Mouse (Mus musculus): ENCODE data around the gene Hist1h4n. TPM values are rescaled to one million over a fixed set of nuclear protein-coding genes. Genes with fewer than 3 reads are reported as not detected.
"Not testable (repeated sequence)": the region's sequence is repeated elsewhere in the genome, so short reads cannot be mapped to it uniquely, and the experiment has no call there.

Hist1h4n gene
- polyA plus RNA-seq, 1 experiment from 2014 or later: 15.5 TPM

- ATAC-seq (ENCODE audit: insufficient read depth, low FRiP score): peak; percentile 95
Observed at GRCm38 (mm10) chr13:21810073-21810472, 21.9 kb downstream of the Hist1h4n start, which contains the start of the genes Hist1h2bq and Hist1h2ao. Gene Hist1h2bq, minus strand, starts transcription at chr13:21810197. Gene Hist1h2ao, plus strand, starts transcription at chr13:21810465.

GRCm38 (mm10) chr13:21803058-21803457, 28.9 kb downstream of the Hist1h4n start:
- not testable (repeated sequence) for H3K4me2 ChIP-seq (ENCODE audit: low read depth, low read length); H3K4me1 ChIP-seq (ENCODE audit: control insufficient read depth, insufficient read depth, low read length); H3K4me3 ChIP-seq (replicated peaks; ENCODE audit: low read length); H3K27me3 ChIP-seq (ENCODE audit: control insufficient read depth, insufficient read depth, low read length); H3K9ac ChIP-seq (ENCODE audit: low read length); H3K27ac ChIP-seq (ENCODE audit: low read length); H3K36me3 ChIP-seq (ENCODE audit: control insufficient read depth, insufficient read depth, low read length); H3K9me3 ChIP-seq (replicated peaks; ENCODE audit: control insufficient read depth, low read length)
- ATAC-seq (ENCODE audit: insufficient read depth, low FRiP score): peak; percentile 80; the same call in 1 of the 2 replicates
- whole genome bisulfite sequencing: no CpG with 5 or more reads among the region's 4 CpGs

More at GRCm38 (mm10) chr13:21810073-21810472, 21.9 kb downstream of the Hist1h4n start, which contains the start of the genes Hist1h2bq and Hist1h2ao:
- no CpG with 5 or more reads among the region's 23 CpGs for WGBS
- not testable (repeated sequence) for H3K4me2 ChIP-seq (ENCODE audit: low read depth, low read length); H3K9ac ChIP-seq (ENCODE audit: low read length); H3K4me1 ChIP-seq (ENCODE audit: control insufficient read depth, insufficient read depth, low read length); H3K27me3 ChIP-seq (ENCODE audit: control insufficient read depth, insufficient read depth, low read length); H3K4me3 ChIP-seq (replicated peaks; ENCODE audit: low read length); H3K27ac ChIP-seq (ENCODE audit: low read length); H3K9me3 ChIP-seq (replicated peaks; ENCODE audit: control insufficient read depth, low read length); H3K36me3 ChIP-seq (ENCODE audit: control insufficient read depth, insufficient read depth, low read length)

GRCm38 (mm10) chr13:21797163-21797562, 34.8 kb downstream of the Hist1h4n start:
- not testable (repeated sequence) for H3K9me3 ChIP-seq (replicated peaks; ENCODE audit: control insufficient read depth, low read length); ATAC-seq (ENCODE audit: insufficient read depth, low FRiP score); H3K4me2 ChIP-seq (ENCODE audit: low read depth, low read length); H3K36me3 ChIP-seq (ENCODE audit: control insufficient read depth, insufficient read depth, low read length); H3K4me3 ChIP-seq (replicated peaks; ENCODE audit: low read length); H3K9ac ChIP-seq (ENCODE audit: low read length); H3K27ac ChIP-seq (ENCODE audit: low read length); H3K27me3 ChIP-seq (ENCODE audit: control insufficient read depth, insufficient read depth, low read length); H3K4me1 ChIP-seq (ENCODE audit: control insufficient read depth, insufficient read depth, low read length)

- Histone ChIP-seq H3K9me3 (replicated peaks; ENCODE audit: control insufficient read depth, low read length) (no peaks in the 10 kb centered on the region), H3K9ac (ENCODE audit: low read length) (no peak overlapping the region), H3K36me3 (ENCODE audit: control insufficient read depth, insufficient read depth, low read length) (no peaks in the 10 kb centered on the region), H3K4me3 (replicated peaks; ENCODE audit: low read length) (no peak overlapping the region), H3K4me2 (ENCODE audit: low read depth, low read length) (no peak overlapping the region), H3K27ac (ENCODE audit: low read length) (no peak overlapping the region), H3K4me1 (ENCODE audit: control insufficient read depth, insufficient read depth, low read length) (peaks cover 5% of the 10 kb centered on the region; the same call in 1 of the 2 replicates), H3K27me3 (ENCODE audit: control insufficient read depth, insufficient read depth, low read length) (no peaks in the 10 kb centered on the region)
- ATAC-seq (ENCODE audit: insufficient read depth, low FRiP score): no peak
- 92% methylated on average over 7 of the region's 7 CpGs for WGBS
Observed at GRCm38 (mm10) chr13:21795584-21795983, 36.4 kb downstream of the Hist1h4n start.

- no peak overlapping the region; the same call in 1 of the 2 replicates for H3K27ac ChIP-seq (ENCODE audit: low read length)
- no peaks in the 10 kb centered on the region for H3K9me3 ChIP-seq (replicated peaks; ENCODE audit: control insufficient read depth, low read length)
- WGBS: 13% methylated on average over 16 of the region's 18 CpGs
- H3K4me1 ChIP-seq (ENCODE audit: control insufficient read depth, insufficient read depth, low read length): peaks cover 19% of the 10 kb centered on the region; the same call in 1 of the 2 replicates
- H3K4me2 ChIP-seq (ENCODE audit: low read depth, low read length): peak overlapping the region; percentile 58
- no peaks in the 10 kb centered on the region for H3K27me3 ChIP-seq (ENCODE audit: control insufficient read depth, insufficient read depth, low read length)
- no peaks in the 10 kb centered on the region for H3K36me3 ChIP-seq (ENCODE audit: control insufficient read depth, insufficient read depth, low read length)
- H3K4me3 ChIP-seq (replicated peaks; ENCODE audit: low read length): peak overlapping the region; percentile 33
- ATAC-seq (ENCODE audit: insufficient read depth, low FRiP score): no peak
- peak overlapping the region; percentile 62 for H3K9ac ChIP-seq (ENCODE audit: low read length)
Observed at GRCm38 (mm10) chr13:21790601-21791283, 41.3 kb downstream of the Hist1h4n start.

GRCm38 (mm10) chr13:21789925-21790324, 42.1 kb downstream of the Hist1h4n start:
- 51% methylated on average over 6 of the region's 6 CpGs for WGBS

GRCm38 (mm10) chr13:21787760-21788593, 44.0 kb downstream of the Hist1h4n start:
- Histone ChIP-seq H3K27ac (ENCODE audit: low read length) (peak overlapping the region; percentile 72), H3K4me3 (replicated peaks; ENCODE audit: low read length) (peak overlapping the region; percentile 24), H3K27me3 (ENCODE audit: control insufficient read depth, insufficient read depth, low read length) (no peaks in the 10 kb centered on the region), H3K9ac (ENCODE audit: low read length) (peak overlapping the region; percentile 58), H3K36me3 (ENCODE audit: control insufficient read depth, insufficient read depth, low read length) (no peaks in the 10 kb centered on the region), H3K4me1 (ENCODE audit: control insufficient read depth, insufficient read depth, low read length) (peaks cover 29% of the 10 kb centered on the region), H3K4me2 (ENCODE audit: low read depth, low read length) (peak overlapping the region; percentile 49), H3K9me3 (replicated peaks; ENCODE audit: control insufficient read depth, low read length) (no peaks in the 10 kb centered on the region)
- no peak; the same call in 1 of the 2 replicates for ATAC-seq (ENCODE audit: insufficient read depth, low FRiP score)
- 25% methylated on average over 13 of the region's 21 CpGs for WGBS

More at GRCm38 (mm10) chr13:21789925-21790324, 42.1 kb downstream of the Hist1h4n start:
- no peaks in the 10 kb centered on the region for H3K9me3 ChIP-seq (replicated peaks; ENCODE audit: control insufficient read depth, low read length)
- peaks cover 19% of the 10 kb centered on the region; the same call in 1 of the 2 replicates for H3K4me1 ChIP-seq (ENCODE audit: control insufficient read depth, insufficient read depth, low read length)
- H3K4me2 ChIP-seq (ENCODE audit: low read depth, low read length): no peak overlapping the region
- H3K4me3 ChIP-seq (replicated peaks; ENCODE audit: low read length): no peak overlapping the region
- H3K27me3 ChIP-seq (ENCODE audit: control insufficient read depth, insufficient read depth, low read length): no peaks in the 10 kb centered on the region
- H3K36me3 ChIP-seq (ENCODE audit: control insufficient read depth, insufficient read depth, low read length): no peaks in the 10 kb centered on the region
- H3K27ac ChIP-seq (ENCODE audit: low read length): no peak overlapping the region
- ATAC-seq (ENCODE audit: insufficient read depth, low FRiP score): no peak
- no peak overlapping the region for H3K9ac ChIP-seq (ENCODE audit: low read length)

GRCm38 (mm10) chr13:21786899-21787629, 44.9 kb downstream of the Hist1h4n start, which contains the start of the genes Hist1h2an and Hist1h2bp:
Gene Hist1h2an, minus strand, starts transcription at chr13:21787218.
Gene Hist1h2bp, plus strand, starts transcription at chr13:21787461.
- Histone ChIP-seq H3K9ac (ENCODE audit: low read length) (peak within 1 kb of the TSS; percentile 62), H3K4me1 (ENCODE audit: control insufficient read depth, insufficient read depth, low read length) (peaks cover 36% of the 10 kb centered on the region), H3K27ac (ENCODE audit: low read length) (peak within 1 kb of the TSS; percentile 87), H3K4me3 (replicated peaks; ENCODE audit: low read length) (peak within 1 kb of the TSS; percentile 43), H3K4me2 (ENCODE audit: low read depth, low read length) (peak within 1 kb of the TSS; percentile 49)
- H3K9me3 ChIP-seq (replicated peaks; ENCODE audit: control insufficient read depth, low read length); H3K36me3 ChIP-seq (ENCODE audit: control insufficient read depth, insufficient read depth, low read length); H3K27me3 ChIP-seq (ENCODE audit: control insufficient read depth, insufficient read depth, low read length): not testable (repeated sequence)
- under 1% methylated on average over 38 of the region's 63 CpGs for WGBS
- ATAC-seq (ENCODE audit: insufficient read depth, low FRiP score): peak; percentile 95

Data from stomach, embryonic 16.5 days (tissue).